Mouse (Mus musculus): ENCODE data around the gene H3f3b.

Gene H3f3b

GRCm38 (mm10) chr11:116027756-116028155 lies at the start of gene H3f3b:
Gene H3f3b, minus strand, starts transcription at chr11:116027962.
- no peak for DNase-seq (ENCODE audit: low read depth)

GRCm38 (mm10) chr11:116076836-116077235 lies 49.1 kb upstream of the H3f3b start:
- peak; percentile 74 for DNase-seq (ENCODE audit: low read depth)

GRCm38 (mm10) chr11:116076266-116076540 lies 48.4 kb upstream of the H3f3b start:
- peak; percentile 30 for DNase-seq (ENCODE audit: low read depth)

GRCm38 (mm10) chr11:116075539-116076265 lies 47.9 kb upstream of the H3f3b start:
- DNase-seq (ENCODE audit: low read depth): peak; percentile 26

- DNase-seq (ENCODE audit: low read depth): no peak
Observed at GRCm38 (mm10) chr11:116074436-116074991, 46.8 kb upstream of the H3f3b start.

GRCm38 (mm10) chr11:116072608-116073007 lies 44.8 kb upstream of the H3f3b start:
- DNase-seq (ENCODE audit: low read depth): no peak

- DNase-seq (ENCODE audit: low read depth): peak; percentile 89
Observed at GRCm38 (mm10) chr11:116071510-116071909, 43.7 kb upstream of the H3f3b start.

GRCm38 (mm10) chr11:116065345-116065744 lies 37.6 kb upstream of the H3f3b start:
- no peak for DNase-seq (ENCODE audit: low read depth)

- no peak for DNase-seq (ENCODE audit: low read depth)
Observed at GRCm38 (mm10) chr11:116064187-116064867, 36.6 kb upstream of the H3f3b start.

GRCm38 (mm10) chr11:116063562-116063961 lies 35.8 kb upstream of the H3f3b start:
- no peak for DNase-seq (ENCODE audit: low read depth)

- DNase-seq (ENCODE audit: low read depth): no peak
Observed at GRCm38 (mm10) chr11:116062521-116062920, 34.8 kb upstream of the H3f3b start.

- DNase-seq (ENCODE audit: low read depth): no peak
Observed at GRCm38 (mm10) chr11:116061641-116062415, 34.1 kb upstream of the H3f3b start.

- DNase-seq (ENCODE audit: low read depth): no peak
Observed at GRCm38 (mm10) chr11:116060596-116060995, 32.8 kb upstream of the H3f3b start.

- DNase-seq (ENCODE audit: low read depth): no peak
Observed at GRCm38 (mm10) chr11:116059691-116060025, 31.9 kb upstream of the H3f3b start.

GRCm38 (mm10) chr11:116058868-116059690 lies 31.3 kb upstream of the H3f3b start:
- DNase-seq (ENCODE audit: low read depth): no peak

- DNase-seq (ENCODE audit: low read depth): no peak
Observed at GRCm38 (mm10) chr11:116058022-116058614, 30.4 kb upstream of the H3f3b start.

GRCm38 (mm10) chr11:116057237-116057881 lies 29.6 kb upstream of the H3f3b start:
- no peak for DNase-seq (ENCODE audit: low read depth)

GRCm38 (mm10) chr11:116055873-116056272 lies 28.1 kb upstream of the H3f3b start:
- DNase-seq (ENCODE audit: low read depth): no peak

- DNase-seq (ENCODE audit: low read depth): no peak
Observed at GRCm38 (mm10) chr11:116053510-116054229, 25.9 kb upstream of the H3f3b start.

GRCm38 (mm10) chr11:116050196-116050595 lies 22.4 kb upstream of the H3f3b start:
- no peak for DNase-seq (ENCODE audit: low read depth)

Data from induced T-regulatory cell, adult 2 months (primary cell).